Mouse (Mus musculus): ENCODE data around the gene Ccdc167. TPM values are rescaled to one million over a fixed set of nuclear protein-coding genes. Genes with fewer than 3 reads are reported as not detected.

The Ccdc167 gene
- polyA plus RNA-seq, 1 experiment from 2014 or later: 11.3 TPM

DNA sequence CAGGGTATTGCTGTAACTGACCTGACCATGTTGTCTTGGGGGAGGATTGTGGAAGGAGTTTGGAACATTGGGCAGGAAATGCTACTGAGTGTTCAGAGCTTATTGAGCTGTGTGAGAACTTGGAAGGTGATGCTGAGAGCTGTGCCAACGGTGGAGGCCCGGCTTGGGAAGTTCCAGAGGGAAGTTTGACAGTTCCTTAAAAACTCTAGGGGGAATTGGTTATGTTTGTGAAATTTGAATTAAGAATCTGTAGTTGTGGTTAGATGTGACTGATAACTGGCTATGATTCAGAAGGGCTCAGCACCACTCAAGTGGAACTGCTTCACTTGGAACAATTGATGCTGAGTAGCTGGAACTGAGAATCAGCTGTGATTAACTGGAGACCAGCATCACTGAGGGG, 45.8 kb downstream of the Ccdc167 start:
- Histone ChIP-seq H3K27ac (replicated peaks; ENCODE audit: low read depth, low read length) (no peak overlapping the region), H3K4me3 (replicated peaks; ENCODE audit: low read depth, low read length) (no peak overlapping the region), H3K27me3 (ENCODE audit: control insufficient read depth, insufficient read depth, low read length) (no peaks in the 10 kb centered on the region), H3K4me1 (ENCODE audit: control insufficient read depth, insufficient read depth, low read length) (peaks cover 7% of the 10 kb centered on the region; the same call in 1 of the 2 replicates), H3K9ac (replicated peaks; ENCODE audit: low read length) (no peak overlapping the region), H3K36me3 (ENCODE audit: control insufficient read depth, insufficient read depth, low read length) (peaks cover 52% of the 10 kb centered on the region), H3K4me2 (ENCODE audit: low read length) (no peak overlapping the region), H3K9me3 (ENCODE audit: control insufficient read depth, low read length) (no peaks in the 10 kb centered on the region)
- WGBS: 95% methylated on average over 2 of the region's 2 CpGs
- DNase-seq (no peak), ATAC-seq (ENCODE audit: low FRiP score, low TSS enrichment) (no peak)

DNA sequence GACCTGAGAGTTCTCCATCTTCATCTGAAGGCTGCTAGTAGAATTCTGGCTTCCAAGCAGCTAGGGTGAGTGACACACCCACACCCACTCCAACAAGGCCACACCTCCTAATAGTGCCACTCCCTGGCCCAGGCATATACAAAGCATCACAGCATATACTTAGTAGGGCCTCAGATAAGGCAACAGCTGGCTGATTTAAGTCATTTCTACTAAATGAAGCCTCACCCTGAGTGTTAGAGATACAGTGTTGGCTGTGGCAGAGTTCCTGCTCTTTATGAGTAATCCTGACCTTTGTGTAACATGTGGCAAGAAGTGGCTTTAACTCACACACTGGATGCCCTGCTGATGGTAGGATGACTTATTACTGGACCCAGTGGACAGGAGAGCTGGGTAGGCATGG, 46.9 kb downstream of the Ccdc167 start:
- Histone ChIP-seq H3K9me3 (ENCODE audit: control insufficient read depth, low read length) (no peaks in the 10 kb centered on the region), H3K9ac (replicated peaks; ENCODE audit: low read length) (no peak overlapping the region), H3K36me3 (ENCODE audit: control insufficient read depth, insufficient read depth, low read length) (peaks cover 51% of the 10 kb centered on the region), H3K27me3 (ENCODE audit: control insufficient read depth, insufficient read depth, low read length) (no peaks in the 10 kb centered on the region), H3K4me1 (ENCODE audit: control insufficient read depth, insufficient read depth, low read length) (peaks cover 7% of the 10 kb centered on the region; the same call in 1 of the 2 replicates), H3K27ac (replicated peaks; ENCODE audit: low read depth, low read length) (no peak overlapping the region), H3K4me2 (ENCODE audit: low read length) (no peak overlapping the region), H3K4me3 (replicated peaks; ENCODE audit: low read depth, low read length) (no peak overlapping the region)
- DNase-seq: no peak
- ATAC-seq (ENCODE audit: low FRiP score, low TSS enrichment): no peak

DNA sequence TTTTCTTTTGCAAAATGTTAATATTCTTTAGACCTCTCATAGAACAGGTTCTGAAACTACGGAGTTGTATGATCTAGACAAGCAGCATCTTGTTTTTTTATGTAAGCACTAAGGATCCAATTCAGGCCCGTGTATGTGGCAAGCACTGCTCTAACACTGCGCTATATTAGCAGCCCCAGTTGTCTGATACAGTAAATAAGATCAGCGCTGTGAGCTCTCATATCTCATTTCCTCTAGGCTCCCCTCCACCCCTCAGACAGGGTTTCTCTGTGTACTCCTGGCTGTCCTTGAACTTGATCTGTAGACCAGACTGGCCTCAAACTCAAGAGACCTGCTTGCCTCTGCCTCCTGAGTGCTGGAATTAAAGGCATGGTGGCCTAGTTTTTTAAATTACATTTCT, 47.8 kb downstream of the Ccdc167 start:
- Histone ChIP-seq H3K4me2 (ENCODE audit: low read length) (no peak overlapping the region), H3K27me3 (ENCODE audit: control insufficient read depth, insufficient read depth, low read length) (no peaks in the 10 kb centered on the region), H3K27ac (replicated peaks; ENCODE audit: low read depth, low read length) (0 out of 2 replicates have a peak overlapping the region, but pooled peaks have one; percentile 41), H3K9ac (replicated peaks; ENCODE audit: low read length) (no peak overlapping the region), H3K9me3 (ENCODE audit: control insufficient read depth, low read length) (no peaks in the 10 kb centered on the region), H3K36me3 (ENCODE audit: control insufficient read depth, insufficient read depth, low read length) (peaks cover 52% of the 10 kb centered on the region), H3K4me3 (replicated peaks; ENCODE audit: low read depth, low read length) (no peak overlapping the region), H3K4me1 (ENCODE audit: control insufficient read depth, insufficient read depth, low read length) (peaks cover 7% of the 10 kb centered on the region; the same call in 1 of the 2 replicates)
- DNase-seq (no peak), ATAC-seq (ENCODE audit: low FRiP score, low TSS enrichment) (no peak)
- 93% methylated on average over 4 of the region's 4 CpGs for WGBS

DNA sequence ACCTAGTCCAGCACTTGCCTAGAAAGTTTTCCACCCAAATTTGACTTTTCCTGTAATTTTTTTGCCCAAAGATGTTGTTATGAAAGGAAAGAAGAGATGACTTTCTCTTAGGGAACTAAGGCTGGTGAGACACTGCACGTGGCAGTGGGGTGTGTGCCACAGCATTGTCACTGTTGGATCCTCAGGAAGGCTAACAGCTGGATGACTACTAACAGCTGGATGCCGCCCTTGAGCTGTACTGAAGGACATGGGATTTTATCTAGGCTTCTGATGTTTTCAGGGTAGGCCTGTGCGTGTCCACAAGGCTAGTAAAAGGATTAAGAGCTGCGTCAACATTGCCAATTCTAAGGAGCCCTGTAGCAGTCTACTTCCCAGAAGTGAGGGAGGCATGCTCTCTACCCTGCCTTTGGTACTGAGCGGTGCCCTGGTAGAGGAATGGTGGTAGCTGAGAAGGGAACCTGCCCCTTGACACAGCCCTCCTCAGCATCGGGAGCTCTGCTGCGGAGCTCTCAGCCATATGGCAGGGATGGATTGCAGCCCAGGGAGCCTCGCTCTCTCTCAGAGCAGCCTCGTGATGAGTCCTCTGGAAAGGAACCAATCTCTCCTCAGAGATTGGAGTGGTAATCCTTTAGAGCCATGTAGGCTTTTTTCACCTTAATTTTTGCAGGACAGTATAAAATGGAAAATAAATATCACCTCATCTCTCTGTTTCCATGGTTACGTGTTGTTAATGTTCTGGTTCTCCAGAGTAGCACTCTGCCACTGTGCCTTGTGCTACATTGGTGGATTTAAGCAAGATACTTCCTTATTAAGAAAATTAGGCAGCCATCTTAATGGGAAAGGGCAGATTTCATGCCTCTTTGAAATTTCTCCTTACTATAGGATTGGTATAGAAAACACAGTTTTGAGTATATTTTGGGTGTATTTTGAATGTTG, 48.5 kb downstream of the Ccdc167 start:
- peak; percentile 57 for DNase-seq
- no peak overlapping the region for H3K4me2 ChIP-seq (ENCODE audit: low read length)
- peaks cover 7% of the 10 kb centered on the region; the same call in 1 of the 2 replicates for H3K4me1 ChIP-seq (ENCODE audit: control insufficient read depth, insufficient read depth, low read length)
- H3K36me3 ChIP-seq (ENCODE audit: control insufficient read depth, insufficient read depth, low read length): peaks cover 48% of the 10 kb centered on the region
- H3K27me3 ChIP-seq (ENCODE audit: control insufficient read depth, insufficient read depth, low read length): no peaks in the 10 kb centered on the region
- H3K27ac ChIP-seq (replicated peaks; ENCODE audit: low read depth, low read length): peak overlapping the region; percentile 73
- no peak overlapping the region for H3K4me3 ChIP-seq (replicated peaks; ENCODE audit: low read depth, low read length)
- H3K9me3 ChIP-seq (ENCODE audit: control insufficient read depth, low read length): no peaks in the 10 kb centered on the region
- 58% methylated on average over 10 of the region's 10 CpGs for WGBS
- ATAC-seq (ENCODE audit: low FRiP score, low TSS enrichment): no peak
- H3K9ac ChIP-seq (replicated peaks; ENCODE audit: low read length): peak overlapping the region; percentile 12; the same call in 1 of the 2 replicates

DNA sequence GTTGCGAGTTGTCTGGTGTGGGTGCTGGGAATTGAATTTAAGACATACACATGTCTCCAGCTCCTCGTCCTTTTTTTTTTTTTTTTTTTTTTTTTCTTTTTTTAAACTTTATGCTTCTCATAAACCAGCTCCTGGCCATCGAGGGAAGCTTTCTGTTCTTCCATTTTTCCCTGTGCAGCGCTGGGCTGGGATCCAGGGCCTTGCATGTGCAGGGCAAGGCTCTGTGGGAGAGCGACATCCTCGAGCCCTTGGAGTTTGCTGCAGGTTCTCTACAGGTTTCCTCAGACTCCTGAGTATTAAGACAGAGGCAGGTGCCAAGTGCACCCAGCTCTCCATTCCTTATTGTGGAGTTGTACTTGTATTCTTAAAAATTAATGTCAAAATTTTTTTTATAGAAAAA, 54.7 kb downstream of the Ccdc167 start:
- Histone ChIP-seq H3K4me2 (ENCODE audit: low read length) (no peak overlapping the region), H3K27me3 (ENCODE audit: control insufficient read depth, insufficient read depth, low read length) (no peaks in the 10 kb centered on the region)
- WGBS: 90% methylated on average over 6 of the region's 6 CpGs

DNA sequence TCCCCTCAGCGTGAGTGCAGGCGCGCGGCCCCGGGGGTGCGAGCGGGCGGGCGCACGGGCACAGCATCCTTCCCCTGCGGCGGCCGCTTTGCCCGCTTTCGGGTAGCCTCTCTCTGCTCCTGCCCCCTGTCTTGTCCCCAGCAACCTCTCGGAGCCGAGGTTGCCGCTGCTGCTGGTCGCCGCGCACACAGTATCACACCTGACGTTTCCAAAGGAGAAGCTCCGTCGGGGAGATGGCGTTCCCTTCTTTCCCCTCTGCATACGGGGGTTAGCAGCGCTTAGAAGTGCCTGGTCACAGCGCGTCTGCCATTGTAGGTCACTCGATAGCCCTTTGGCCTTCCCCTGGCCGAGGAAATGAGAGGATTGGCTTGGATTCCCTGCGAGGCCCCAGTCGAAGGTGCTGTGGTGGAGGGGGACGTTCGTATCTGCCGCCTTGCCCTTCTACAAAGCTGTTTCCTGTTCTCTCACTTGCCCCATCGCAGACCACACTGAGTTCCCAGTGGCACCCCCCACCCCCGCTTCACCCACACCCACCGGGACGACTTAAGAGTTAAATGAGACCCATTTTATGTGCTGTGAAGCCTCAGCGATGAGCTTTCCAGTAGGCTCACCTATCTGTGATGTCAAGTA, 56.0 kb downstream of the Ccdc167 start:
- Histone ChIP-seq H3K4me2 (ENCODE audit: low read length) (peak overlapping the region; percentile 83), H3K27ac (replicated peaks; ENCODE audit: low read depth, low read length) (peak overlapping the region; percentile 93), H3K36me3 (ENCODE audit: control insufficient read depth, insufficient read depth, low read length) (peaks cover 25% of the 10 kb centered on the region; the same call in 1 of the 2 replicates), H3K4me1 (ENCODE audit: control insufficient read depth, insufficient read depth, low read length) (0 out of 2 replicates have a peak, but pooled peaks cover 7% of the 10 kb centered on the region), H3K9me3 (ENCODE audit: control insufficient read depth, low read length) (no peaks in the 10 kb centered on the region), H3K27me3 (ENCODE audit: control insufficient read depth, insufficient read depth, low read length) (no peaks in the 10 kb centered on the region), H3K9ac (replicated peaks; ENCODE audit: low read length) (peak overlapping the region; percentile 94), H3K4me3 (replicated peaks; ENCODE audit: low read depth, low read length) (peak overlapping the region; percentile 87)
- under 1% methylated on average over 40 of the region's 41 CpGs for WGBS
- peak; percentile 35 for DNase-seq
- no peak; the same call in none of the 2 replicates for ATAC-seq (ENCODE audit: low FRiP score, low TSS enrichment)

More for the DNA sequence above, 54.7 kb downstream of the Ccdc167 start:
- peaks cover 31% of the 10 kb centered on the region for H3K36me3 ChIP-seq (ENCODE audit: control insufficient read depth, insufficient read depth, low read length)
- no peak for ATAC-seq (ENCODE audit: low FRiP score, low TSS enrichment)
- no peak overlapping the region for H3K27ac ChIP-seq (replicated peaks; ENCODE audit: low read depth, low read length)
- DNase-seq: no peak
- H3K4me1 ChIP-seq (ENCODE audit: control insufficient read depth, insufficient read depth, low read length): 0 out of 2 replicates have a peak, but pooled peaks cover 7% of the 10 kb centered on the region
- no peaks in the 10 kb centered on the region for H3K9me3 ChIP-seq (ENCODE audit: control insufficient read depth, low read length)
- H3K9ac ChIP-seq (replicated peaks; ENCODE audit: low read length): no peak overlapping the region
- H3K4me3 ChIP-seq (replicated peaks; ENCODE audit: low read depth, low read length): no peak overlapping the region

DNA sequence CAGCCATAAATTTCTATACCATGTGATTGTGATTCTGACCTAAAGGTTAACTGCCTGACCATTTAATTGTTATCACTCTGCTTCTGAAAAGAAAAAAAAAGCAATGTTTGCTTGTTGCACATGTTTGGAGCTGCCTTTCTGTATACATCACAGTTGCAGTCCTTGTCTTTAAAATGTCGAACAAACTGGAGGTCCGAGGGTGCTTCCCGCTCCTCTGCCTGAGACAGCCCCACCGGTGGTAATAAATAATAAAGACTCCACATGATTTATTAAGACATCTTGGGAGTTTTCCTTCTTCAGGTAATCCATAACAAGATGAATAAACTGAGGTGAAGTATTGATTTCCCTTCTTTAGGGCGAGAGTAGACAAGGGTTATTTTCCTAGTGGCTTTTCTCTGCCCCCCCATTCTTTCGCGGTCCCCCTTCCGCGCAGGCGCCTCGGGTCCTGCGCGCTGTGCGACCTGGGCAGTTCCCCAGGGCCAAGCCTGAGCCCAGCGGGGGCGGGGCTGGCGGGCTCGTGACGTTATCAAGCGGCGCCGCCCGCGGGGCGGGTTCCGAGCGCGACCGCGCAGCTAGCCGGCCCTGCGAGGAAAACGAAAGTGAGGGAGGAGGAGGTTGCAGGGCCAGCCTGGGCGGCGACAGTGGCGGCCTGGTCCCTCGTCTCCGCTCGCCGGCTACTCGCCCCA, 56.6 kb downstream of the Ccdc167 start, which contains the start of gene Cmtr1:
Gene Cmtr1, plus strand, starts transcription at position 520 of the 686 bp plus-strand sequence.
- under 1% methylated on average over 41 of the region's 41 CpGs for WGBS
- peak within 1 kb of the TSS; percentile 93 for H3K27ac ChIP-seq (replicated peaks; ENCODE audit: low read depth, low read length)
- H3K27me3 ChIP-seq (ENCODE audit: control insufficient read depth, insufficient read depth, low read length): no peaks in the 10 kb centered on the region
- H3K4me3 ChIP-seq (replicated peaks; ENCODE audit: low read depth, low read length): peak within 1 kb of the TSS; percentile 87
- H3K9me3 ChIP-seq (ENCODE audit: control insufficient read depth, low read length): no peaks in the 10 kb centered on the region
- peaks cover 19% of the 10 kb centered on the region; the same call in 1 of the 2 replicates for H3K36me3 ChIP-seq (ENCODE audit: control insufficient read depth, insufficient read depth, low read length)
- H3K9ac ChIP-seq (replicated peaks; ENCODE audit: low read length): peak within 1 kb of the TSS; percentile 94
- H3K4me2 ChIP-seq (ENCODE audit: low read length): peak within 1 kb of the TSS; percentile 83
- peak; percentile 95 for ATAC-seq (ENCODE audit: low FRiP score, low TSS enrichment)
- DNase-seq: peak; percentile 97
- 0 out of 2 replicates have a peak, but pooled peaks cover 7% of the 10 kb centered on the region for H3K4me1 ChIP-seq (ENCODE audit: control insufficient read depth, insufficient read depth, low read length)

DNA sequence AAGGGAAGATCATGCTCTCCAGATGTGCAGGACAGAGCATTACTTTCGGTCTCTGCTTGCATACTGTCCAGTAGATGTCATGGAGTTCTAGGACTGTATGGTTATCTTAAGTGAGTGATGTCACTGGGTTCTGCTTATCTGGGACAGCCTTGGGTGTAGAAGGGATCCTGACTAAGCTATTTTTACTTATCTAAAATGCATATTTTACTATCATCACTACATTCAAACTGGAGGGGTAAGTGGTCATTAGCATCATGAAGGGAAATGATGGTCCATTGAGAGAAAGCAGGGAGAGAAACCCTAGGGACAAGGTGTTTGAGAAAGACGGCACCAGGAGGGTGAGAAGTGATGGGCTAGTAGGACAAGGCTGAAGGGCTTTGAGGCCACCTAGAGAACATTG, 58.6 kb downstream of the Ccdc167 start:
- 82% methylated on average over 2 of the region's 2 CpGs for WGBS
- H3K36me3 ChIP-seq (ENCODE audit: control insufficient read depth, insufficient read depth, low read length): 0 out of 2 replicates have a peak, but pooled peaks cover 3% of the 10 kb centered on the region
- H3K27me3 ChIP-seq (ENCODE audit: control insufficient read depth, insufficient read depth, low read length): no peaks in the 10 kb centered on the region
- H3K4me2 ChIP-seq (ENCODE audit: low read length): no peak overlapping the region
- no peak overlapping the region for H3K4me3 ChIP-seq (replicated peaks; ENCODE audit: low read depth, low read length)
- no peak for ATAC-seq (ENCODE audit: low FRiP score, low TSS enrichment)
- no peaks in the 10 kb centered on the region for H3K9me3 ChIP-seq (ENCODE audit: control insufficient read depth, low read length)
- DNase-seq: no peak
- H3K4me1 ChIP-seq (ENCODE audit: control insufficient read depth, insufficient read depth, low read length): 0 out of 2 replicates have a peak, but pooled peaks cover 7% of the 10 kb centered on the region
- no peak overlapping the region for H3K27ac ChIP-seq (replicated peaks; ENCODE audit: low read depth, low read length)
- no peak overlapping the region for H3K9ac ChIP-seq (replicated peaks; ENCODE audit: low read length)
